Mouse (Mus musculus) intestine, postnatal 0 days (tissue): ENCODE data around the gene Gm21969. TPM values are rescaled to one million over a fixed set of nuclear protein-coding genes. Genes with fewer than 3 reads are reported as not detected.

Experiments
- ATAC-seq: fragments of 200-750 bp; cut with Nextera tagmentation; 2 replicates; pipeline ENCODE4 v1.8.0; 2017; ENCODE audit warnings: mild to moderate bottlenecking, moderate TSS enrichment, moderate library complexity
- H3K27ac ChIP-seq: fragments of 300-500 bp; sonication (generic); 2 replicates; pipeline ENCODE4 v1.5.1; 2014; ENCODE audit warnings: mild to moderate bottlenecking, low read depth, low read length, moderate library complexity
- H3K27me3 ChIP-seq: fragments of 300-500 bp; sonication (generic); replicated peaks from 2 replicates; pipeline ENCODE4 v1.6.1; 2014; ENCODE audit warnings: low read length, mixed read lengths; ENCODE audit not compliant: control insufficient read depth, insufficient read depth
- H3K36me3 ChIP-seq: fragments of 300-500 bp; sonication (generic); 2 replicates; pipeline ENCODE4 v1.6.1; 2014; ENCODE audit warnings: mild to moderate bottlenecking, moderate library complexity; ENCODE audit not compliant: control insufficient read depth, insufficient read depth
- H3K4me1 ChIP-seq: fragments of 300-500 bp; sonication (generic); replicated peaks from 2 replicates; pipeline ENCODE4 v1.6.1; 2014; ENCODE audit warnings: antibody characterized with exemption, low read length, mixed read lengths; ENCODE audit not compliant: control insufficient read depth, insufficient read depth
- H3K4me2 ChIP-seq: fragments of 300-500 bp; sonication (generic); replicated peaks from 2 replicates; pipeline ENCODE4 v1.6.1; 2014; ENCODE audit warnings: low read depth, mild to moderate bottlenecking, moderate library complexity
- H3K4me3 ChIP-seq: fragments of 300-500 bp; sonication (generic); 2 replicates; pipeline ENCODE4 v1.5.1; 2014; ENCODE audit warnings: low read depth, low read length
- H3K9ac ChIP-seq: fragments of 300-500 bp; sonication (generic); 2 replicates; pipeline ENCODE4 v1.6.1; 2014; ENCODE audit warnings: mild to moderate bottlenecking, low read depth, low read length
- H3K9me3 ChIP-seq: fragments of 300-500 bp; sonication (generic); 2 replicates; pipeline ENCODE4 v1.6.1; 2016; ENCODE audit warnings: mixed run types; ENCODE audit not compliant: control insufficient read depth
- CTCF ChIP-seq: sonication (generic); IDR thresholded peaks from 2 replicates; pipeline ENCODE4 v1.5.1; 2016; ENCODE audit warnings: low read depth, mild to moderate bottlenecking, control low read depth, antibody characterized with exemption, moderate library complexity
- WGBS: fragments of 180-500 bp; shearing (Covaris S2); extraction: QIAGEN DNeasy Blood & Tissue Kit; methylation state at CpG from one replicate; pipeline ENCODE4 v1.1.7; 2014; 5-methylcytosine and 5-hydroxymethylcytosine counted together
- polyA plus RNA-seq: library from polyadenylated mRNA; unstranded; fragments of >200 nt; fragmentation: Nextera tagmentation; extraction: Ambion mirVana; gene quantifications from 2 replicates; pipeline ENCODE4 v1.2.1, GENCODE M21; 2015

The Gm21969 gene
- polyA plus RNA-seq, 1 experiment from 2014 or later, result not detected

GRCm38 (mm10) chr4:139579003-139579402 lies 24.0 kb upstream of the Gm21969 start:
- no peak for ATAC-seq
- no peaks in the 10 kb centered on the region for H3K9me3 ChIP-seq
- no peaks in the 10 kb centered on the region for H3K36me3 ChIP-seq
- H3K4me1 ChIP-seq, result peaks cover 17% of the 10 kb centered on the region
- H3K4me2 ChIP-seq, result peak overlapping the region; percentile 21
- no peak overlapping the region for H3K9ac ChIP-seq
- H3K27ac ChIP-seq, result no peak overlapping the region
- no peaks in the 10 kb centered on the region; the same call in 1 of the 2 replicates for H3K27me3 ChIP-seq
- WGBS, result 43% methylated on average over 10 of the region's 10 CpGs
- H3K4me3 ChIP-seq, result no peak overlapping the region
- no peak for TF ChIP-seq CTCF

GRCm38 (mm10) chr4:139579466-139579865 lies 23.5 kb upstream of the Gm21969 start:
- H3K9me3 ChIP-seq, result no peaks in the 10 kb centered on the region
- H3K4me3 ChIP-seq, result no peak overlapping the region
- H3K4me1 ChIP-seq, result peaks cover 17% of the 10 kb centered on the region
- no peak for TF ChIP-seq CTCF
- no peak for ATAC-seq
- no peak overlapping the region for H3K9ac ChIP-seq
- H3K36me3 ChIP-seq, result no peaks in the 10 kb centered on the region
- H3K4me2 ChIP-seq, result 0 out of 2 replicates have a peak overlapping the region, but pooled peaks have one; percentile 3
- no peaks in the 10 kb centered on the region; the same call in 1 of the 2 replicates for H3K27me3 ChIP-seq
- 31% methylated on average over 6 of the region's 6 CpGs for WGBS
- no peak overlapping the region for H3K27ac ChIP-seq

GRCm38 (mm10) chr4:139580663-139581336 lies 22.2 kb upstream of the Gm21969 start:
- 0 out of 2 replicates have a peak, but pooled peaks have one; percentile 18 for ATAC-seq
- TF ChIP-seq CTCF, result no peak

GRCm38 (mm10) chr4:139581427-139582051 lies 21.4 kb upstream of the Gm21969 start:
- no peak overlapping the region for H3K9ac ChIP-seq
- no peak for TF ChIP-seq CTCF
- ATAC-seq, result 0 out of 2 replicates have a peak, but pooled peaks have one; percentile 37
- H3K4me2 ChIP-seq, result peak overlapping the region; percentile 51
- no peaks in the 10 kb centered on the region for H3K36me3 ChIP-seq
- no peaks in the 10 kb centered on the region; the same call in 1 of the 2 replicates for H3K27me3 ChIP-seq
- H3K4me1 ChIP-seq, result peaks cover 20% of the 10 kb centered on the region
- no peaks in the 10 kb centered on the region for H3K9me3 ChIP-seq
- 12% methylated on average over 6 of the region's 6 CpGs for WGBS
- H3K27ac ChIP-seq, result peak overlapping the region; percentile 74; the same call in 1 of the 2 replicates
- peak overlapping the region; percentile 12; the same call in 1 of the 2 replicates for H3K4me3 ChIP-seq

More at GRCm38 (mm10) chr4:139580663-139581336, 22.2 kb upstream of the Gm21969 start:
- H3K4me2 ChIP-seq, result peak overlapping the region; percentile 51
- H3K4me1 ChIP-seq, result peaks cover 19% of the 10 kb centered on the region
- peak overlapping the region; percentile 12; the same call in 1 of the 2 replicates for H3K4me3 ChIP-seq
- 0 out of 2 replicates have a peak overlapping the region, but pooled peaks have one; percentile 41 for H3K9ac ChIP-seq
- H3K36me3 ChIP-seq, result no peaks in the 10 kb centered on the region
- H3K27ac ChIP-seq, result peak overlapping the region; percentile 74
- WGBS, result 22% methylated on average over 15 of the region's 15 CpGs
- no peaks in the 10 kb centered on the region; the same call in 1 of the 2 replicates for H3K27me3 ChIP-seq
- H3K9me3 ChIP-seq, result no peaks in the 10 kb centered on the region

- H3K4me2 ChIP-seq, result no peak overlapping the region
- H3K27ac ChIP-seq, result no peak overlapping the region
- TF ChIP-seq CTCF, result no peak
- 75% methylated on average over 6 of the region's 6 CpGs for WGBS
- no peak overlapping the region for H3K9ac ChIP-seq
- H3K4me1 ChIP-seq, result peaks cover 20% of the 10 kb centered on the region
- no peak overlapping the region for H3K4me3 ChIP-seq
- H3K9me3 ChIP-seq, result no peaks in the 10 kb centered on the region
- no peak for ATAC-seq
- no peaks in the 10 kb centered on the region for H3K36me3 ChIP-seq
- no peaks in the 10 kb centered on the region for H3K27me3 ChIP-seq
Measured at GRCm38 (mm10) chr4:139582346-139582745, 20.6 kb upstream of the Gm21969 start.

GRCm38 (mm10) chr4:139582903-139583302 lies 20.1 kb upstream of the Gm21969 start:
- no peak for ATAC-seq
- Histone ChIP-seq H3K9ac (no peak overlapping the region), H3K27me3 (no peaks in the 10 kb centered on the region), H3K4me3 (no peak overlapping the region), H3K4me1 (peaks cover 20% of the 10 kb centered on the region), H3K4me2 (no peak overlapping the region), H3K27ac (no peak overlapping the region), H3K36me3 (no peaks in the 10 kb centered on the region), H3K9me3 (no peaks in the 10 kb centered on the region)
- peak; percentile 60 for TF ChIP-seq CTCF
- WGBS, result 71% methylated on average over 3 of the region's 3 CpGs
